Mouse (Mus musculus): Measurements from ENCODE around the gene Afg3l1. TPM values are rescaled to one million over a fixed set of nuclear protein-coding genes. Genes with fewer than 3 reads are reported as not detected.
"Not testable (repeated sequence)": the region's sequence is repeated elsewhere in the genome, so short reads cannot be mapped to it uniquely, and the experiment has no call there.

Afg3l1 gene
- polyA plus RNA-seq, 1 experiment from 2014 or later: 41.6 TPM

DNA sequence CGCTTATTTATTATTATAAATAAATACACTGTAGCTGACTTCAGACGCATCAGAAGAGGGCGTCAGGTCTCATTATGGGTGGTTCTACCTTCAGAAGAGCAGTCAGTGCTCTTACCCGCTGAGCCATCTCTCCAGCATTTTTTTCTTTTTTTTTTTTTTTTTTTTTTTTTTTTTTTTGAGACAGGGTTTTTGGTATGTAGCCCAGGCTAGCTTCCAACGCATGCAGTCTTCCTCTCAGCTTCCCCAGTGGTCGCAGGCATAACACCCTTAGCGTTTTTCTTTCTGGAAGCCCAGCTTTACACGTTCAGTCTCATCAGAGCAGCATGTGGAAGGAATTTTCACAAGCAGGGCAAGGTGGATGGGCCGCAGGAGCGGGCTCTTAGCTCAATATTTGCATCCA is 40.5 kb downstream of the Afg3l1 start:
- 37% methylated on average over 10 of the region's 10 CpGs for WGBS
- H3K4me1 ChIP-seq (replicated peaks): peaks cover 32% of the 10 kb centered on the region
- H3K4me2 ChIP-seq: peak overlapping the region; percentile 86
- H3K27ac ChIP-seq: no peak overlapping the region
- no peaks in the 10 kb centered on the region for H3K9me3 ChIP-seq (replicated peaks)
- H3K9ac ChIP-seq: no peak overlapping the region
- peak overlapping the region; percentile 88 for H3K4me3 ChIP-seq
- peaks cover 44% of the 10 kb centered on the region for H3K27me3 ChIP-seq
- H3K36me3 ChIP-seq: peaks cover 18% of the 10 kb centered on the region
- ATAC-seq (replicated peaks; ENCODE audit: insufficient number of reproducible peaks, insufficient read depth, low FRiP score, low read depth): no peak

DNA sequence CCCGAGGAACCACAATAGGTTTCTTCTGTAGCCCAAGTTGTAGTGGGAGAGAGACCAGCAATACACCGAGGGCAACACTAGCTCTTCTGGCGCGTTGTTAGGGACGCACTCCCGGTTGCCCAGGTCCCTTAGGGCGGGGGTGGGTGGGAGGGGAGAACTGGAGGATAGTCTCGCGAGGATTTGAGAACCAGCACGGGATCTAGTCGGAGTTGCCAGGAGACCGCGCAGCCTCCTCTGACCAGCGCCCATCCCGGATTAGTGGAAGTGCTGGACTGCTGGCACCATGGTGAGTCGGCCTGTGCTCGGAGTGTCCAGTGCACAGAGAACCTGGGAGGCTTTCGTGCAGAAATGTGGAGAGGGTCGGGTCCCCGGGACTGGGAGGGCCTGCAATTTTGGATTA is 41.0 kb downstream of the Afg3l1 start, which contains the start of gene Gas8:
Gene Gas8, plus strand, starts transcription at position 168 of the 400 bp plus-strand sequence.
- under 1% methylated on average over 20 of the region's 20 CpGs for WGBS
- Histone ChIP-seq H3K36me3 (peaks cover 23% of the 10 kb centered on the region), H3K4me1 (replicated peaks) (peaks cover 32% of the 10 kb centered on the region), H3K4me3 (peak within 1 kb of the TSS; percentile 88), H3K9ac (peak within 1 kb of the TSS; percentile 64), H3K9me3 (replicated peaks) (no peaks in the 10 kb centered on the region), H3K27me3 (peaks cover 39% of the 10 kb centered on the region), H3K27ac (no peak within 1 kb of the TSS), H3K4me2 (peak within 1 kb of the TSS; percentile 86)
- ATAC-seq (replicated peaks; ENCODE audit: insufficient number of reproducible peaks, insufficient read depth, low FRiP score, low read depth): peak; percentile 95

DNA sequence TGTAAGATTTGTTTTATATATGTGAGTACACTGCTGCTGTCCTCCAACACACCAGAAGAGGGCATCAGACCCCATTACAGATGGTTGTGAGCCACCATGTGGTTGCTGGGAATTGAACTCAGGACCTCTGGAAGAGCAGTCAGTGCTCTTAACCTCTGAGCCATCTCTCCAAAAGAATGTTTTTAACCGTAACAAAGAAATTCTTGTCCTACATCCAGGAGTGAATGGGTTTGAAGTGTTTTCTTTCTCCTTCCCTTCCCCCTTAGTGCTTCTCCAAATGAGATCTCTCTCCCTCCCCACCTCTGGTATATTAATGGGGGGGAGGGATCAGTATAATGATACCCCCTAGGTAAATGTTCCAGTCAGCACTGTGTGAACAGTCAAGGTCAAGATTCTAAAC is 42.3 kb downstream of the Afg3l1 start:
- not testable (repeated sequence) for H3K9me3 ChIP-seq (replicated peaks); H3K9ac ChIP-seq; H3K27ac ChIP-seq; H3K4me2 ChIP-seq; H3K4me3 ChIP-seq; ATAC-seq (replicated peaks; ENCODE audit: insufficient number of reproducible peaks, insufficient read depth, low FRiP score, low read depth)
- peaks cover 26% of the 10 kb centered on the region for H3K27me3 ChIP-seq
- 97% methylated on average over 1 of the region's 1 CpGs for WGBS
- H3K4me1 ChIP-seq (replicated peaks): peaks cover 19% of the 10 kb centered on the region
- H3K36me3 ChIP-seq: peaks cover 37% of the 10 kb centered on the region

DNA sequence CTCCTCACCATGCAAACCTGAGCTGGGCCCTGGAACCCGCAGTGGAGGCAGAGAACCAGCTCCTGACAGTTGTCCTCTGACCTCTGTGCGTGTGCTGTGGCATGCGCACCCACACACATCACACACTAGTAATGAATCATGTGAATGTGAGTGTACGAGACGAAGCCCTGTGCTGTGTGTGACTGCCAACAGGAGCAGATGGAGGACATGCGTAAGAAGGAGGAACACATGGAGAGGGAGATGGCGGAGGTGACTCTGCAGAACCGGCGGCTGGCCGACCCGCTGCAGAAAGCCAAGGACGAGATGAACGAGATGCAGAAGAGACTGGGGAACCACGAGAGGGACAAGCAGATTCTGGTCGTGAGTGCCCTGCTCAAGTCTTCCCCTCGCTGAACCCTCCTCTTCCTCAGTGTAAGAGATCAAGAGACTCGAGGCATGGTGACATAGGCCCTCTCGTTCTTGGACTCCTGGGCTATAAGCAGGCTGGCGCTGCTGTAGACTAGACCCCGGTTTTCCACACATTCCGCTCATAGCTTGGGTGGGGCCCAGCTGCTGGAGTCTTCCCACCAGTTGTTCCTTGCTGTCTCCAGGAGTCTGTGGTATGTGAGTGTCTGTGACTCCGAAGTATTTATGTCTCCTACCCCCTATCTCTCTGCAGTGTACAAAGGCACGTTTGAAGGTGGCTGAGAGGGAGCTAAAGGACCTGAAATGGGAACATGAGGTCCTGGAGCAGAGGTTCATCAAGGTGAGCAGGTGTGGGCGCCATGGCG is 50.2 kb downstream of the Afg3l1 start:
- Histone ChIP-seq H3K27ac (no peak overlapping the region), H3K9me3 (replicated peaks) (no peaks in the 10 kb centered on the region), H3K4me3 (no peak overlapping the region), H3K9ac (no peak overlapping the region), H3K27me3 (no peaks in the 10 kb centered on the region), H3K4me1 (replicated peaks) (no peaks in the 10 kb centered on the region), H3K36me3 (peaks cover 82% of the 10 kb centered on the region), H3K4me2 (no peak overlapping the region)
- 79% methylated on average over 25 of the region's 25 CpGs for WGBS
- ATAC-seq (replicated peaks; ENCODE audit: insufficient number of reproducible peaks, insufficient read depth, low FRiP score, low read depth): no peak

DNA sequence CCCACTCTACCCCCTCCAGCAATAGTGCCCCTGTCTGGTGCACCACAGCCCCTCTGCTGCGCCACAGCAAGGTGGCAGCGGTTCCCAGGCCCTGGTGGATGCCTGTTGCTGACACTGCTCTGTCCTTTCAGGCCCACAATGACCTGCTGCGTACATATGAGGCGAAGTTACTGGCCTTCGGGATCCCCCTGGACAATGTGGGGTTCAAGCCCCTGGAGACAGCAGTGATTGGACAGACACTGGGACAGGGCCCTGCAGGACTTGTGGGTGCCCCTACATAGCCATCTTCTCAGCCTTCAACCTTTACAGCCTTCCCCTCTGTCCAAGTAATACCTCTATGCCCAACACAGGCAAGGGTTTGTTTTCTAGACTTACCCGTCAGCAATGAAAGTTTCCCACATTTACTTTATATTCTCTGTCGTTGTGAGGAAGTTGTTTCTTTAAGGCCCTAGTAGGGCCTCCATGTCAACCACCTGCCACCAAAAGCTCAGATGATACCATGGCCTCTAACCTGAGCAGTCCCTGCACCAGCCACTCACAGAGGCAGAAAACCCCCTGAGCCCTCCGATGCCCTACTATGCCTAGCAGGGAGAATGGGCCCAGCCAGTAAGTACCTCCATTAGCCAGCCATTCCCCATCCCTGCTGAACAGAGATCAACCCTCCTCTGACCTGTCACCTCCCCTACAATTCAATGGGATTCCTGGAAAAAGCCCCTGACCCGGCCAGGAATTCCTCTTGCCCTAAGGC is 58.7 kb downstream of the Afg3l1 start:
- no peak overlapping the region for H3K4me3 ChIP-seq
- no peak overlapping the region for H3K27ac ChIP-seq
- H3K9me3 ChIP-seq (replicated peaks): no peaks in the 10 kb centered on the region
- no peak overlapping the region for H3K9ac ChIP-seq
- no peak for ATAC-seq (replicated peaks; ENCODE audit: insufficient number of reproducible peaks, insufficient read depth, low FRiP score, low read depth)
- peaks cover 40% of the 10 kb centered on the region for H3K36me3 ChIP-seq
- no peak overlapping the region for H3K4me2 ChIP-seq
- no peaks in the 10 kb centered on the region for H3K4me1 ChIP-seq (replicated peaks)
- H3K27me3 ChIP-seq: peaks cover 10% of the 10 kb centered on the region
- 88% methylated on average over 9 of the region's 9 CpGs for WGBS

DNA sequence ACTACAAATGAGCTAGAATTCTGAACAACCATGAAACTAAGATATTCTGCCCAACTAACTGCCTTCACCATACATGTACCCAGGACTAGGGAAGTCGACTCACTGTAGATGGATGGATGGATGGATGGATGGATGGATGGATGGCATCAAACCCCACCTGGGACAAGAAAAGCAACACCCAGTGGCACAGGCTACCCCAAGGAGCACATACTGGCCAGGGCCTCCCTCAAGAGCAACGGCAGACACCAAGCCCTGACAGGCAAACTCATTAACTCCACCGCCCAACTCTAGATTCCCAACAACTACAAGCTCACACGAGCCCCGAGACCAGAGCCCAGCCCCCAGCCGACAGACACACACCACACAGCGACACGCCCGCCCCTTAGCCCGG is 59.3 kb downstream of the Afg3l1 start:
- 39% methylated on average over 10 of the region's 10 CpGs for WGBS
- no peak for ATAC-seq (replicated peaks; ENCODE audit: insufficient number of reproducible peaks, insufficient read depth, low FRiP score, low read depth)
- H3K27me3 ChIP-seq: peaks cover 10% of the 10 kb centered on the region

DNA sequence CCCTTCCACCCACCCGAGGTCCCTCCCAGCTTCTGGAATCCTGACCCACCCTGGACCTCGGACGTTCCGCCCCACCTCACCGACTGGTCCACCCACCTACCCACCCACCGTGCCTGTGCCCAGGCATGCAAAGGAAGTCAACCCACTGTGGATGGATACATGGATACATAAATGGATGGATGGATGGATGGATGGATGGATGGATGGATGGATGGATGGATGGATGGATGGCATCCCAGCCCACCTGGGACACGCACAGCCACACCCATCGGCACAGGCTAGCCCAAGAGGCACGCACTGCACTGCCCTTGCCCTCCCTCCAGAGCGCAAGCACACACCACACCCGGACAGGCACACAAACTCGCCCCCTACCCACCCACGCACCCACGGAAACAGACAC is 59.9 kb downstream of the Afg3l1 start:
- ATAC-seq (replicated peaks; ENCODE audit: insufficient number of reproducible peaks, insufficient read depth, low FRiP score, low read depth): not testable (repeated sequence)

More for the DNA sequence above, 59.3 kb downstream of the Afg3l1 start:
- H3K9ac ChIP-seq: no peak overlapping the region
- H3K36me3 ChIP-seq: peaks cover 38% of the 10 kb centered on the region
- no peaks in the 10 kb centered on the region for H3K9me3 ChIP-seq (replicated peaks)
- no peaks in the 10 kb centered on the region for H3K4me1 ChIP-seq (replicated peaks)
- no peak overlapping the region for H3K27ac ChIP-seq
- H3K4me2 ChIP-seq: no peak overlapping the region
- no peak overlapping the region for H3K4me3 ChIP-seq

More for the DNA sequence above, 59.9 kb downstream of the Afg3l1 start:
- not testable (repeated sequence) for H3K9ac ChIP-seq; H3K4me3 ChIP-seq; H3K27ac ChIP-seq; H3K4me2 ChIP-seq; H3K4me1 ChIP-seq (replicated peaks); H3K9me3 ChIP-seq (replicated peaks)
- H3K36me3 ChIP-seq: peaks cover 34% of the 10 kb centered on the region
- WGBS: 60% methylated on average over 6 of the region's 14 CpGs
- H3K27me3 ChIP-seq: peaks cover 10% of the 10 kb centered on the region

Other genes with a start within 250 kb of the Afg3l1 start
- gene Spata2l, start 241.7 kb upstream of the Afg3l1 start, polyA plus RNA-seq (2015; fragmentation: Nextera tagmentation; extraction: Ambion mirVana): 3.4 and 4.5 TPM in 2 replicates
- gene Zfp276, start 223.7 kb upstream of the Afg3l1 start, polyA plus RNA-seq (2015; fragmentation: Nextera tagmentation; extraction: Ambion mirVana): 13.2 and 18.4 TPM in 2 replicates
- gene Vps9d1, start 223.6 kb upstream of the Afg3l1 start, polyA plus RNA-seq (2015; fragmentation: Nextera tagmentation; extraction: Ambion mirVana): 19.2 and 22.7 TPM in 2 replicates
- 14.5 and 17.0 TPM in 2 replicates for gene Fanca, start 159.3 kb upstream of the Afg3l1 start, polyA plus RNA-seq (2015; fragmentation: Nextera tagmentation; extraction: Ambion mirVana)
- gene Spire2, start 145.2 kb upstream of the Afg3l1 start, polyA plus RNA-seq (2015; fragmentation: Nextera tagmentation; extraction: Ambion mirVana): 0.33 and 1.4 TPM in 2 replicates
- 137 and 144 TPM in 2 replicates for gene Tcf25, start 104.2 kb upstream of the Afg3l1 start, polyA plus RNA-seq (2015; fragmentation: Nextera tagmentation; extraction: Ambion mirVana)
- gene Mc1r, start 70.8 kb upstream of the Afg3l1 start, polyA plus RNA-seq (2015; fragmentation: Nextera tagmentation; extraction: Ambion mirVana): 0.08 TPM in 1 of 2 replicates, not detected in the other
- gene Tubb3, start 66.5 kb upstream of the Afg3l1 start, polyA plus RNA-seq (2015; fragmentation: Nextera tagmentation; extraction: Ambion mirVana): 2.1 and 21.6 TPM in 2 replicates
- 25.7 and 33.3 TPM in 2 replicates for gene Def8, start 54.4 kb upstream of the Afg3l1 start, polyA plus RNA-seq (2015; fragmentation: Nextera tagmentation; extraction: Ambion mirVana)
- gene Dbndd1, start 37.6 kb downstream of the Afg3l1 start, polyA plus RNA-seq (2015; fragmentation: Nextera tagmentation; extraction: Ambion mirVana): 0.73 and 1.4 TPM in 2 replicates
- 12.9 and 14.7 TPM in 2 replicates for gene Gas8, start 40.9 kb downstream of the Afg3l1 start, polyA plus RNA-seq (2015; fragmentation: Nextera tagmentation; extraction: Ambion mirVana)
- gene Rhou, start 176.0 kb downstream of the Afg3l1 start, polyA plus RNA-seq (2015; fragmentation: Nextera tagmentation; extraction: Ambion mirVana): 6.0 and 7.0 TPM in 2 replicates